Mouse (Mus musculus) cerebellum, postnatal 10 days (tissue): Measurements from ENCODE around the gene Ppp2r2c.
"Not testable (repeated sequence)": the region's sequence is repeated elsewhere in the genome, so short reads cannot be mapped to it uniquely, and the experiment has no call there.

Experiments
- DNase-seq, 2 experiments: peaks; one replicate each; pipeline ENCODE4 v3.0.0; 2021; ENCODE audit warnings: mixed read lengths in 2 of 2

Gene Ppp2r2c

GRCm38 (mm10) chr5:36933383-36933782, 65.1 kb downstream of the Ppp2r2c start:
- DNase-seq = no peak

GRCm38 (mm10) chr5:36935486-36936473, 67.5 kb downstream of the Ppp2r2c start:
- peak; percentile 69 to 74 for DNase-seq

GRCm38 (mm10) chr5:36936548-36936947, 68.2 kb downstream of the Ppp2r2c start:
- peak; percentile 76 to 78 for DNase-seq

- no peak for DNase-seq
These were observed 69.7 kb downstream of the Ppp2r2c start for GRCm38 (mm10) chr5:36938021-36938420.

GRCm38 (mm10) chr5:36938991-36939390, 70.7 kb downstream of the Ppp2r2c start:
- not testable (repeated sequence) for DNase-seq

GRCm38 (mm10) chr5:36942446-36942845, 74.1 kb downstream of the Ppp2r2c start:
- DNase-seq = peak in 1 of 2 experiments; percentile 51

GRCm38 (mm10) chr5:36944552-36944951, 76.2 kb downstream of the Ppp2r2c start:
- DNase-seq = no peak

GRCm38 (mm10) chr5:36945102-36945701, 76.9 kb downstream of the Ppp2r2c start:
- DNase-seq = no peak

- DNase-seq = no peak
These were observed 77.4 kb downstream of the Ppp2r2c start for GRCm38 (mm10) chr5:36945713-36946112.

- DNase-seq = peak; percentile 87 to 92
These were observed 78.1 kb downstream of the Ppp2r2c start for GRCm38 (mm10) chr5:36946445-36946844.

GRCm38 (mm10) chr5:36948831-36949230, 80.5 kb downstream of the Ppp2r2c start:
- DNase-seq = peak; percentile 90 to 94

- peak in 1 of 2 experiments; percentile 38 for DNase-seq
These were observed 82.6 kb downstream of the Ppp2r2c start for GRCm38 (mm10) chr5:36950871-36951270.

- no peak for DNase-seq
These were observed 84.0 kb downstream of the Ppp2r2c start for GRCm38 (mm10) chr5:36952311-36952710.

- peak; percentile 64 to 69 for DNase-seq
These were observed 87.1 kb downstream of the Ppp2r2c start for GRCm38 (mm10) chr5:36955366-36955765.

GRCm38 (mm10) chr5:36958837-36959236, 90.5 kb downstream of the Ppp2r2c start:
- DNase-seq = peak; percentile 90 to 94

- no peak for DNase-seq
These were observed 92.2 kb downstream of the Ppp2r2c start for GRCm38 (mm10) chr5:36960501-36960900.

GRCm38 (mm10) chr5:36971587-36971986, 103.3 kb downstream of the Ppp2r2c start:
- DNase-seq = peak; percentile 78 to 84

- no peak for DNase-seq
These were observed 107.0 kb downstream of the Ppp2r2c start for GRCm38 (mm10) chr5:36975336-36975735.

- DNase-seq = no peak
These were observed 109.5 kb downstream of the Ppp2r2c start for GRCm38 (mm10) chr5:36977809-36978208.

GRCm38 (mm10) chr5:36979001-36979400, 110.7 kb downstream of the Ppp2r2c start:
- no peak for DNase-seq

GRCm38 (mm10) chr5:36979631-36980030, 111.3 kb downstream of the Ppp2r2c start:
- no peak for DNase-seq

GRCm38 (mm10) chr5:36982271-36982670, 114.0 kb downstream of the Ppp2r2c start:
- DNase-seq = no peak

GRCm38 (mm10) chr5:36986617-36987016, 118.3 kb downstream of the Ppp2r2c start:
- no peak for DNase-seq
